Mouse (Mus musculus) layer of hippocampus, adult 9-11 months (tissue): ENCODE measurements around the gene Hipk4.

Experiments
- DNase-seq: peaks from one replicate; pipeline ENCODE4 v3.0.0; 2022

Hipk4 gene

DNA sequence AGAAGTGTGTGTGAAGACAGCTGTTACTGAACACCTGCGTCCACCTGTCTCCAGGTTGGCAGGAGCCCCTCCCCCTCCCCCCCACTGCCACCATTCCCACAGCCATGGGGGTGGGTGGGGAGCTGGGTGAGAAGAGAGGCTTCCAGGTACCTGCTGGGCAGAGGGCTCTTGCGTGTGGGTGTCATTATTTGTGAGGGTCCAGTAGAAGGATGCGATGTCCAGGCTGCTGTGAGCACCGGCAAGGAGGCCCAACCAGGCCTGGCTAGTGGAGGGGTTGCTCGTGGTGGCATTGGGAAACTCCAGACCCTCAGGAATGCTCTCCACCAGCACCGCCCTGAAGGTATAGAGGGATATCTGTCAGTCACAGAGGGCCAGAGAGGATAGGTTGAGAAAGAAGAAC, 17.9 kb downstream of the Hipk4 start:
- no peak for DNase-seq

DNA sequence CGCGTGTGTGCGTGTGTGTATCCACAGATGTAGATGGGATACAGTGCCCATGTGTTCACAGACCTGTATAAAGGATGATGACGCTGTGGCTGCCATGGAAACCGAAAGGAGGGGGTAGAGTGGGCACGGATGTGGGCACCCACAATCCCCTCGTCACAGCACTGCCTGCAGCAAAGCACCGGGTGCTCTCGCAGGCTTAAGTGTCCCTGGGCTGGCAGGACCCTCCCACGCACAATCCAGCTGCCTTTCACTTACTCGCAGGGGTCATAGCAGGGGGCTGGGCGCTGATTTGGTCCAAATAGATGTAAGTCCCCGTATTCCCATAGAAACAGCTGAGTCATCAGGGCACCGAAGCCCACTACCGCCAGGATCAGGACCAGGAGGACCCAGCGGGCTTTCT, 18.4 kb downstream of the Hipk4 start:
- DNase-seq: peak; percentile 94

DNA sequence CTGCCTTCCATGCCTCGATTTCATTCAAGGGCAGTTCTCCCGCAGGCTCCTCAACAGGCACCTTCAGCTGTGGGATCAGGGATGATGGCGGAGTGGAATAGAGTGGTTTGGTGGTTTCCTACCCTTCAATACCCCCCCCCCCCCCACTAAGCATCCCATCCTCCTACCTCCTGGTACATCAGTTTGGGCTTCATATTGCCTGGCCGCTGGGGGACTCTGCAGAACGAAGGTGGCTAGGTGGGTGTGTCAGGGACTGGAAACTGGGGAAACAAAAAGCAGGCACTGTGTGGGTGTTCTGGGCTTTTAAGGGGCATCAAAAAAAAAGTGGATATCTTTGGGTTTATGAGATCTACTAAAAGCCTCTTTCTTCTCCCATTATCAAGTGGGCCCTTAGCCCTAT, 18.9 kb downstream of the Hipk4 start:
- no peak for DNase-seq

DNA sequence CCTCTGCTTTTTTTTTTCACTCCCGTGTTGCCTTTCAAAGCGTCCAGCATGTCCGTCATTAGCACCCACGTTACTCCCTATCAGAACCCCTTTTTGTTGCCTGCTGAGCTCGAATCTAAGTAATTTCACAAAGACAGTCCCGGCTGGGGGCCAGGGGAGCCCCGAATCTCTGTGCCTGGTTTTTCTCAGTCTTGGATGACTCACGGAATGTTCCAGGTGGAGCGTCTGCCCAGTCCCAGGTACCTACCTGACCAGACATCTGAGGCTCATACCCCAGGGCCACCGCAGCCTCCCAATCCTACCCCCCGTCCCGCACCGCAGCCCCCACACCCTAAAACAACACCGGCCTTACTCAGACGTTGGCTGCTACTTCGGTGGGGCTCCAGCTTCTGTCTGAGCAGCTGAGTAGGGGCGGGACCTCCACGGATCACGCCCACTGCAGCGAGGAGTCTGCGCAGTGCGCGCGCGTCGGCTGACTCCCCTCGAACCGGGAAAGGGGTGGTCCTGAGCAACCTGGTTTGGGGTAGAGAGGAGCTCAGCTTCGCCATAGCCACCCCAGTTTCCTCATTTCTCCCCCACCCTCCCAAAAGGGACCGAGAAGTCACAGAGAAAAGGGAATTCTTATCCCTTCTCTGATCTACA, 19.4 kb downstream of the Hipk4 start:
- DNase-seq: peak; percentile 93

DNA sequence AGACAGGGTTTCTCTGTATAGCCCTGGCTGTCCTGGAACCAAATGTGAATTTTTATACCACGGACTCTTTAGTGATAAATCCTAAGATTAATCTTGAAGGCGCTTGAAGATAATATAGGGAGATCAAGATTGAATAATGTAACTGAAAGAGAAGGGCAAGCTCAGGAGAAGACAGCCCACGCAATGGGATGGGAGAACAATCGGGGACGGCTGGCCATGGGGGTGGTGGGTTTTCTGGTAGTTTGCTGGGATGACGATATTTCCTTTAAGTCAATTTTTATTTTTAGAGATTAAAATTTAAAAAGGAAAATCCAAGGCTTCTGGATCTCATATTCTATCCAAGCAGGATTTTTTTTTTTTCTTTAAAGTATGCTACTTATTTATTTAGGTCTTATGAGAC, 20.0 kb downstream of the Hipk4 start:
- DNase-seq: no peak

DNA sequence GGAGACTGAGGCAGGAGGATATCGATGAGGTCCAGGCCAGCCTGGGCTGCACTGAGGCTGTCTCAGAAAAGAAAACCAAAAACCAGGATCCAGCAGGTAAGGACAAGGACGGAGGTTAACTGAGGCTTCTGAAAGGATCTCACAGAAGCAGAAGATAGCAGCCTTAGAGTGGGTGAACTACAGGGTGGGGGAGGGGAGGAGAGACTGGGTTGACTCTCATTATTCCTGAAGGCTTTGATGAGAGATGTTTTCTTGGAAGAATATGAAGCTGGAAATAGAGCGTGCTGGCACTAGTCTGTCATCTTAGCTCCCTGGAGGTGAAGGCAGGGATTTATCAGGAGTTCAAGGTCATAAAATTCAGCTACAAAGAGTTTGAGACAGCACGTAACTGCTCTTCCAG, 20.8 kb downstream of the Hipk4 start:
- no peak for DNase-seq

DNA sequence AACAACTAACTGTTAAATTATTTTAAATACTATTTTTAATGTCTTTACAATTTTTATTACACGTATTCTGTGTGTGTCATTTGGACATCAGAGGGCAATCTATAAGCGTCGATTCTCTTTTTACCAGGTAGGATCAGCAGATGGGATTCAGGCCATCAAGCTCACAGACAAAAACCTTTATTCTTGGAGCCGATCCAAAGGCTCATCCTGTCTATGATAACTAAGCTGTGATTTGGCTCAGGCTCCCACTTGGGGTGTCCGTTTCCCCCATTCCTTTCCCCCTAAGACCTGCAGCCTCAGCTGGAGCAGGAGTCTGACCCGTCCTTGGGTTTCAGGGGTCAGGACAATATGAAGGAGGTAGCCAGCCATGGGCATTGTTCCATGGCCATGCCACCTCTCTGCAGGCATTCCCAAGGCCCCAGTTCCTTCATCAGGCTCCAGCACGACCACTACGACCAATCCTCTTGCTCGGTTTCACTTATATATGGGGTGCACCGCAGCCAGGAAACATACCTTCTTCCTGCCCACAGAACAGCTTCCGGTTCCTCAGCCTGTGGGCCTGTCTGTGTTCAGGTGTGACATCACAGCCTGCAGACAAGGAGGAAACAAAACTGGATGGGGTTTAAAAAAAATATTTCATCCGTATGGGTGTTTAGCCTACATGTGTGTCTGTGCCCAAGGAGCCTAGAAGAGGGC, 21.8 kb downstream of the Hipk4 start:
- DNase-seq: no peak

DNA sequence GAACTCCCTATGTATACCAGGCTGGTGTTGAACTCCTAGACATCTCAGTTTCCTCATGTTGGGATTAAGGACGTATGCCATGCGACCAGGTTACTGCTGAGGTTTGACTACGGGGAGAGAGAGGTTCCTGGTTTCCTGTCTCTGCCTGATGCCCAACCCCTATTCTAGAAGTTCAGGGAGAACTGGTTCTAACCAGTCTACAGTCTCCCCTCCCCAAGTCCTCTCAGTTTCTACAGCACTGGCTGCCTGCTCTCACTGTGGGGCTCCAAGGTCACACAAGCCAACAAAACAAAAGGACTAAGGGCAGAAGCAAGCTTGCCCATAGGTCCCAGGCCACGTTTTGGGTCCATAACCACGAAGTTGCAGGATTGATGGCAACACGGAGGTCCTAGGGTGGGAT, 26.5 kb downstream of the Hipk4 start:
- DNase-seq: no peak

DNA sequence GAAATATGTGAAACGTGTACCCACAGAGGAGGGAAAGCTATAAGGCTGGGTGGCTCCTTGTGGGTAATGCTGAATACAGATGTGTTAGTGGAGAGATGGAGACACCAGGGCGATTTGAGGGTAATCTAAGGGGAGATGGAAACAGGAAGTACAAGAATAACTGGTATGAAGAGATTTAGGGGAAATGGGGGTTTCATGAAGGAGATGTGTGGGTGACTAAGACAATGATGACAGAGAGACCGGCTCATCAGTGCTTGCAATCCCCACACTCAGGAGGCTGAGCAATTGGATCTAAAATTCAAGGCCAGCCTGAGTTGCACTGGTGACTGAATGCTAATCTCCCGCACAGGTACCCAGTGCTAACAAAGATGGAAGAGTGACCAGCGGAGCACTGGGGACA, 29.0 kb downstream of the Hipk4 start:
- DNase-seq: no peak

DNA sequence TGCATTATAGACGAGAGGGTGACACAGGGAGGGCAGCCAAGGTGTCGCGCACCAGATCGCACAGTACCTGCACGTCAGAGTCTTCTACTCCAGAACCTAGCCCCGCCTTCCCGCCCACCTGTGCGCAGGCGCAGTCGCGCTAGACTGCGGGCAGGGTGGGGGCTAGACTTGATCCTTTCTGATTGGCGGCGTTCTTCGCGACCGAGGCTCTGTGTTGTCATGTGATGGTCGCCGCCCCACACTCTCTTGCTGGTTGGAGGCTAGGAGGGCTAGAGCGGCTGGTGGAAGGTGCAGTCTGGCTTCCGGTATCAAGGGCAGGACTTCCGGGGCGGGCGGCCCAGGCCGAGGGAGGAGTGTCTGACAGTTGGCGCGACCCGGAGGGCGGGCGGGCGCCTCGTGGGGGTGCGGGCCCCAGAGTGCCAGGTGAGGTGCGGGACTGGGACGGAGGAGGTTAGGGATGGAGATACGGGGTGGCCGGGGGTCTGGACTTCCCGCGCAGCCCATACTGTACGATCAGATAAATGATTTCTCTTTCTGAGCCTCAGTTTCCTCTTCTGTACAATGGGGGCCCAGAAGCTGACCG, 30.0 kb downstream of the Hipk4 start, which contains the start of the genes Pld3 and 2310022A10Rik:
Pld3 (minus strand) TSS at position 288 of the 583 bp plus-strand sequence.
2310022A10Rik (plus strand) TSS at position 303 of the 583 bp plus-strand sequence.
- DNase-seq: peak; percentile 99

DNA sequence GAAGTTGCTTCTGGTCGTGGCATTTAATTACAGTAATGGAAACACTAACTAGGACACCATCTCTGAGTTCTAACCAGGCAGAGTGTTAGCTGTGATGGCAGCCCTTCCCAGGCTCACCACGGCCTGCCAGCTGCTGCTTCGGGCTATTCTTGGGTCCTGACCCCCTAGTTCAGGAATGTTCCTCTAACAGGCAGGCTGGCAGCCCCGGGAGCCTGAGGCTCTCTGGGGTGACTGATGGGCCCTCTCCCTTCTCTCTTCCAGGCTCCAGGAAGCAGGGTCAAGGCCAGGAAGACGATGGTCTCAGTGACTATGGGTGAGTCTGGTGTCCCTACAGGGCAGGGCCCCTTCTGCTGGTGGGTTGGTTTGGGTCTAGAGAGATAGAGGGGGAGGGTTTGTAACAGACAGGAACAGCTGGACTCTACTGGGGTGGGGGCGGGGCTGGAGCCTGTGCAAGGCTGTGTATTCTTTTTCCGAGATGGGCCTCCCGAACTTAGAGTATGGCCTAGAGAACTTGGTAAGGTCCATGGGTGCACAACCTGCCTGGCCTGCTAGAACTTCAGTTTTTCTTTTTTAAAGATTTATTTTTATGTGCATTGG, 37.3 kb downstream of the Hipk4 start:
- no peak for DNase-seq

DNA sequence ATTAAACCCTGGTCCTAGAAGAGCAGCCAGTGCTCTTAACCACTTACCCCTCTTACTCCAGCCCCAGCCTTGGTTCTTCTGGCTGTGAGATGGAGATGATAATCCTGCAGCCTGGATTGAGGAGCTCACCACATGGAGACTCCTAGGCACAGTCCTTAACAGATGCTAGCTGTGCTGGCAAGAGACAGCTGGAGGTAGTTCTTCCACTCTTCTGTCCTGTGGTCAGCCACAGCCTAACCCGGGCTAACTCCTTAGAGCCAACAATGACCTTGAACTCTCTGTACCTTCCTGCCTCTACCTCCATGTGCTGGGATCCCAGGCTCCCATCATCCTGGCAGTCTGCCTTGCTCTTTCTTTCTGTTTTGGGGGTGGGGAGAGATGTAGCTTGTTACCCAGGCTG, 37.9 kb downstream of the Hipk4 start:
- no peak for DNase-seq

DNA sequence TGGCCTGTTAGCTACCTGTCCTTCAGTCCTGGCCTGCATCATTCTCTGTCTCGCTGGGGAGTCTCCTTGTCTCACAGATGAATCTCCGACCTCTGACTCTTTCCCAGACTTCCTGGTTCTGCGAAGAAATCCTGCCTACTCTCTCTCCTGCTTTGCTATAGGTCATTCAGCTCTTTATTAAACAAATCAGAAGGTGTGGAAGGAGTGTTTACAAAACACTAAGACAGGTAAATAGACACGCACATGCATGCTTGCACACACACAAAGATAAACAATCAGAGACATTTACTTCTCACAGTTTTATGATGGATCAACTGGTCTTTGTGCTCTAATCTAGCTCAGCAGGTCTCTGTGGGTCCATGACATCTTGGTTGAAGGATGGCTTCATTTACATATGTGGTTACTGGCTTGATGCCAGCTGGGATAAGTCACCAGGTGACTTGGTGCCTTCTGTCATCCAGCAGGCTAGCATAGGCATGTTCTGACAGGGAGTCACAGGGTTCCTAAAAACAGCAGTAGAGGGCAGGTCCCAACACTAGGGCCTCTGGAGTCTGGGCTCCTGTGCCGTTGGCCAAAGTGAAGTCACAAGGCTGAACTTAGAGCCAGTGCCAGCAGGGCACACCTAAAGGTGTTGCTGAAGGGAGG, 46.6 kb downstream of the Hipk4 start:
- DNase-seq: no peak

DNA sequence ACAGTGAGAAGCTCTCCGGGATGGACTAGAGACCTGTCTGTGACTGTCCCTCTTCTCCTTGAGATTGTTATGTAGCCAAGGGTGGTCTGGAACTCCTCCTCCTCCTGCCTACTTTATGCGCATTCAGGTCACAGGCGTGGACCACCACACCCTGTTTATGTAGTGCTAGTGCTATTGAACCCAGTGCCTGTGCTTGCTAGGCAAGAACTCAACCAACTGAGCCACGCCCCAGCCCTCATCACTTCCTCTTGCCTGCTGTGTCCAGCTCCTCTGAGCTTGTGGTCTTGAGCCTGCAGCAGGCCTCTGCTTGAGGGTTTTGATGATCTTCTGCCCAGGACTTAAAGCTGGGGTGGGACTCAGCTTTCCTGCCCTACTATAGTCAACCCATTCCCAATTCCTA, 49.1 kb downstream of the Hipk4 start:
- no peak for DNase-seq

DNA sequence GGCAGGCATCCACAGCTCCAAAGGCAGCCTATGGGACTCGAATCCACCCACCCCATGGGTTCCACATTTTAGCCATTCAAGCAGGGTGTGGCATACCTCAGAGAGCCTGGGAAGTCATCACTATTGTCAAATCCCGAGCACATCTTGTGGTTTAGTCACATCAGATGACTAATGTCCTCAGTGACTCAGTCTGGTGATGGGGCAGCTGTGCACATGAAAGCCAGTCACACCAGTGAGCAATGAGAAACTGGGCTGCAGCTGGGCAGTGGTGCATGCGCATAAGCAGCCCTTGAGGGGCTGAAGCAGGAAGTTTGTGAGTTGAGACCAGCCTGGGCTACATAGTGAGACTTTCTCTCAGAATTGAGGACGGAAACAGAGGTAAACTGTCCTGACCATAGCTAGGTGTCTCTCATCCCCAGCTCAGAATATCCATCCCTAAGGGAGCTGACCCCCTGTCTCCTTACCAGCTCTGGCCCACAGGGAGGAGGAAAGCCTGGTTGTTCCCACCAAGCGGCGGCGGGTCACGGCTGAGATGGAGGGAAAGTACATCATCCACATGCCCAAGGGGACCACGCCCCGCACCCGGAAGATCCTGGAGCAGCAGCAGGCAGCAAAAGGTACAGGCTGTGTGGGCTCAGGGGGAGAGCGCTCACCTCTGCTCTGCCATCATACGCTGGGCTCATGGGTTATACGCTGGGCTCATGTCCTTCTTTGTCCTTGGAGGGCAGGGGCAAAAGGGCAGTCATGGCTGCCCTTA, 51.2 kb downstream of the Hipk4 start:
- DNase-seq: no peak

DNA sequence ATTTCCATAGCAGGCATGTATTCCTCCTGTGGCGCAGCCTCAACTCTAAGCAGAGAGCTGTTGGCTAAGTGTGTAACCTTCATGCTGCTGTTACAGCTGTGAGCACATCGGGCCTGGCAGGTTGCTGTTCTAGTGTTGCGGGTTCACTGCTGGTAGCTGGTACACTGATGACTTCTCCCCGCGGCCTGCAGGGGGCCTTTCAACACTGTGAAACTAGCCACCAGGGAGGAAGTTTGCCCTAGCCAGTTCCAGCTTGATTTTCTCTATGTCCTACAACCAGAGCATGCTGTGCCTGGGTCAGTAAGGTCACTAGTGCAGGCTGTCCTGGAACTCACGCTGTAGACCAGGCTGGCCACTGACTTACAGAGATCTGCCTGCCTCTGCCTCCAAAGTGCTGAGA, 53.8 kb downstream of the Hipk4 start:
- DNase-seq: no peak

DNA sequence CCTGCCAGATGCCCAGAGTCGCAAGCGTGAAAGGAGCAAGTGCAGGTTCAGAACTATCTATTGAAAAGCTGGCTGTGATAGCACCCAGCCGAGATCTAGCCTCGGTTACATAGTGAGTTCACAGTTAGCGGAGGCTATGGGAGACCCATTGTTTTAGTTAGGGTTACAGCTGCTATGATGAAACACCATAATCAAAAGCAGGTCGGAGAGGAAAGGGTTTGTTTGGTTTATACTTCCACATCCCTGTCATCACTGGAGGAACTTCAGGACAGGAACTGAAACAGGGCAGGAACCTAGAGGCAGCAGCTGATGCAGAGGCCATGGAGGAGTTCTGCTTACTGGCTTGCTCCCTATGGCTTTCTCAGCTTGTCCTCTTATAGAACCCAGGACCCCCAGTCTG, 54.5 kb downstream of the Hipk4 start:
- DNase-seq: no peak

DNA sequence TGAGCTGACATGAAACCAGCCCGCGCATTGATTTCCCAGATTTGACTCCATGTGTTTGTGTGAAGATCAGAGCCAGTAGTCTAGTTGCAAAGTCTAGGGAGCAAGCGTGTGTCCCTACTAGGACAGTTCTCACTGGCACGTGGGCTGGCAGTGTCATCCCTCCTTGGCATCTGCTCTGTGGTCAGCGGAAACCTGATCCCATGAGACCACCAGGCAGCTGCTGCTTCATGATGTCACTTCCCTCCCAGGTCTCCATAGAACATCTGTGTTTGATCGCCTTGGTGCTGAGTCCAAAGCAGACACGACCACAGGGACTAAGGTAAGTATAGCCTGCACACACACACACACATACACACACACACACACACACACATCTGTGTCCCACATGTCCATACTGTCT, 55.4 kb downstream of the Hipk4 start:
- no peak for DNase-seq

DNA sequence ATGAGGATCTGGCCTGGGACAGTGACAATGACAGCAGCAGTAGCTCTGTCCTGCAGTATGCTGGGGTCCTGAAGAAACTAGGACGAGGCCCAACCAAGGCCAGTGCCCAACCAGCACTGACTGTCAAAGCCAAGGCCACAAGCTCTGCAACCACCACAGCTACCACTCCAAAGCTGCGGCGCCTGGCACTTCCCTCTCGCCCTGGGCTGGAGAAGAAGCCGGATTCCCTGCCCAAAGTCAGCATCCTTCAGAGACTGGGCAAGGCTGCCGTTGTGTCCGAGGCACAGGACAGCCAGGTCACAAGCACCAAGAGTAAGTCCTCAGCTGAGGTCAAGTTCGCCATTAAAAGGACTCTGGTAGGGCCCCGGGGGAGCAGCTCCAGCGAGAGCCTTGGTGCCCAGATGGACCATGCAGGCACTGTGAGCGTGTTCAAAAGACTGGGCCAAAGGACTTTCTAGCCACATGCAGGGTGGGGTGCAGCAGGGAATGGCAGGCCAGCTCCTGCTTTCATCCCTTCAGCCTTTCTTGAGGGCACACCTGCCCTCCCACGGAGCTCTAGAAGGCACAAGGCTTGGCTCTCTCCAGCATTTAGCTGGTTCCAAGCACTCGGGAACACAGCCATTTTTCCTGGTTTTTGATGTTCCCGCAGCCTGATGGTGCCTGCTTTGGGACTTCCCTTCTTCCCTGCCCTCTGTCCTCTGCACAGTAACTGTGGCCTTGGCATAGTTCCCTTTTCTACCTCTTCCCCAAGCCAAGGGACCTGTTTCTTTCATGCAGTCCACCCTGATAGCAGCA, 57.5 kb downstream of the Hipk4 start:
- no peak for DNase-seq
